Mouse (Mus musculus): ENCODE data around the gene Dlg4.

The Dlg4 gene

GRCm38 (mm10) chr11:70016669-70017068 lies at the start of gene Dlg4:
Gene Dlg4, plus strand, starts transcription at chr11:70016942.
- in situ Hi-C loops (cut with MboI, MseI) = loop anchor here (10.0 kb wide), 1 partner anchor 602 kb away; the partner anchor contains the start of gene Kdm6b

GRCm38 (mm10) chr11:69968793-69969192 lies 47.9 kb upstream of the Dlg4 start:
- in situ Hi-C loops (cut with MboI, MseI) = no loop called here

- in situ Hi-C loops (cut with MboI, MseI) = no loop called here
Observed at GRCm38 (mm10) chr11:69970222-69970621, 46.5 kb upstream of the Dlg4 start.

- in situ Hi-C loops (cut with MboI, MseI) = no loop called here
Observed at GRCm38 (mm10) chr11:69970775-69971174, 46.0 kb upstream of the Dlg4 start.

GRCm38 (mm10) chr11:69974907-69975306 lies 41.8 kb upstream of the Dlg4 start:
- in situ Hi-C loops (cut with MboI, MseI) = no loop called here

- in situ Hi-C loops (cut with MboI, MseI) = no loop called here
Observed at GRCm38 (mm10) chr11:69976271-69976670, 40.5 kb upstream of the Dlg4 start.

GRCm38 (mm10) chr11:69979827-69980195 lies 36.9 kb upstream of the Dlg4 start:
- in situ Hi-C loops (cut with MboI, MseI) = loop anchor here (10.0 kb wide), 2 partner anchors 565 to 885 kb away; partner anchors contain the start of genes Kdm6b and Per1

- in situ Hi-C loops (cut with MboI, MseI) = loop anchor here (10.0 kb wide), 2 partner anchors 566 to 886 kb away; partner anchors contain the start of genes Kdm6b and Per1
Observed at GRCm38 (mm10) chr11:69980196-69981140, 36.3 kb upstream of the Dlg4 start.

- in situ Hi-C loops (cut with MboI, MseI) = loop anchor here (10.0 kb wide), 2 partner anchors 566 to 886 kb away; partner anchors contain the start of genes Kdm6b and Per1
Observed at GRCm38 (mm10) chr11:69981141-69981762, 35.5 kb upstream of the Dlg4 start, which contains the start of gene Ctdnep1. Gene Ctdnep1, plus strand, starts transcription at chr11:69981156.

GRCm38 (mm10) chr11:69982225-69982624 lies 34.5 kb upstream of the Dlg4 start, which contains the start of gene Elp5:
Gene Elp5, minus strand, starts transcription at chr11:69982517.
- in situ Hi-C loops (cut with MboI, MseI) = loop anchor here (10.0 kb wide), 2 partner anchors 567 to 887 kb away; partner anchors contain the start of genes Kdm6b and Per1

GRCm38 (mm10) chr11:69982877-69983276 lies 33.9 kb upstream of the Dlg4 start:
- in situ Hi-C loops (cut with MboI, MseI) = loop anchor here (10.0 kb wide), 2 partner anchors 568 to 888 kb away; partner anchors contain the start of genes Kdm6b and Per1

- in situ Hi-C loops (cut with MboI, MseI) = loop anchor here (10.0 kb wide), 2 partner anchors 569 to 889 kb away; partner anchors contain the start of genes Kdm6b and Per1
Observed at GRCm38 (mm10) chr11:69983377-69983776, 33.4 kb upstream of the Dlg4 start.

GRCm38 (mm10) chr11:69984431-69984830 lies 32.3 kb upstream of the Dlg4 start:
- in situ Hi-C loops (cut with MboI, MseI) = loop anchor here (10.0 kb wide), 2 partner anchors 570 to 890 kb away; partner anchors contain the start of genes Kdm6b and Per1

GRCm38 (mm10) chr11:69989949-69990348 lies 26.8 kb upstream of the Dlg4 start:
- in situ Hi-C loops (cut with MboI, MseI) = loop anchor here (10.0 kb wide), 2 partner anchors 575 to 895 kb away; partner anchors contain the start of genes Kdm6b and Per1

- in situ Hi-C loops (cut with MboI, MseI) = no loop called here
Observed at GRCm38 (mm10) chr11:69990850-69991691, 25.7 kb upstream of the Dlg4 start, which contains the start of gene Gabarap. Gene Gabarap, plus strand, starts transcription at chr11:69991143.

- in situ Hi-C loops (cut with MboI, MseI) = no loop called here
Observed at GRCm38 (mm10) chr11:69991711-69992110, 25.0 kb upstream of the Dlg4 start.

- in situ Hi-C loops (cut with MboI, MseI) = no loop called here
Observed at GRCm38 (mm10) chr11:69992396-69992795, 24.3 kb upstream of the Dlg4 start.

GRCm38 (mm10) chr11:69992932-69993331 lies 23.8 kb upstream of the Dlg4 start:
- in situ Hi-C loops (cut with MboI, MseI) = no loop called here

GRCm38 (mm10) chr11:69994401-69995090 lies 22.2 kb upstream of the Dlg4 start:
- in situ Hi-C loops (cut with MboI, MseI) = no loop called here

- in situ Hi-C loops (cut with MboI, MseI) = no loop called here
Observed at GRCm38 (mm10) chr11:69995391-69995960, 21.3 kb upstream of the Dlg4 start, which contains the start of gene Phf23. Gene Phf23, plus strand, starts transcription at chr11:69995777.

Data from T-helper 1 cell (primary cell).